Mouse (Mus musculus) embryonic facial prominence, embryonic 12.5 days (tissue): ENCODE results near the gene Tuft1. TPM values are rescaled to one million over a fixed set of nuclear protein-coding genes. Genes with fewer than 3 reads are reported as not detected.

Source experiments
- ATAC-seq: fragments of 200-750 bp; cut with Nextera tagmentation; 2 replicates; pipeline ENCODE4 v1.8.0; 2017; ENCODE audit not compliant: insufficient number of reproducible peaks, insufficient read depth, low FRiP score, low TSS enrichment
- H3K27ac ChIP-seq: fragments of 300-500 bp; sonication (generic); 2 replicates; pipeline ENCODE4 v1.5.1; 2016; ENCODE audit warnings: mild to moderate bottlenecking
- H3K27me3 ChIP-seq: fragments of 300-500 bp; sonication (generic); 2 replicates; pipeline ENCODE4 v1.6.1; 2016; ENCODE audit warnings: mild to moderate bottlenecking, moderate library complexity
- H3K36me3 ChIP-seq: fragments of 300-500 bp; sonication (generic); 2 replicates; pipeline ENCODE4 v1.6.1; 2016; ENCODE audit warnings: mild to moderate bottlenecking
- H3K4me1 ChIP-seq: fragments of 300-500 bp; sonication (generic); 2 replicates; pipeline ENCODE4 v1.6.1; 2016
- H3K4me2 ChIP-seq: fragments of 300-500 bp; sonication (generic); replicated peaks from 2 replicates; pipeline ENCODE4 v1.6.1; 2016; ENCODE audit warnings: mild to moderate bottlenecking, moderate library complexity
- H3K4me3 ChIP-seq: fragments of 300-500 bp; sonication (generic); 2 replicates; pipeline ENCODE4 v1.5.1; 2016; ENCODE audit warnings: mild to moderate bottlenecking
- H3K9ac ChIP-seq: fragments of 300-500 bp; sonication (generic); 2 replicates; pipeline ENCODE4 v1.6.1; 2016; ENCODE audit warnings: mild to moderate bottlenecking, moderate library complexity
- H3K9me3 ChIP-seq: fragments of 300-500 bp; sonication (generic); 2 replicates; pipeline ENCODE4 v1.6.1; 2016; ENCODE audit warnings: mild to moderate bottlenecking, moderate library complexity
- WGBS: fragments of 180-500 bp; shearing (Covaris S2); methylation state at CpG from one replicate; pipeline ENCODE4 v1.1.7; 2016; 5-methylcytosine and 5-hydroxymethylcytosine counted together
- polyA plus RNA-seq: library from polyadenylated mRNA; unstranded; fragments of >200 nt; fragmentation: Nextera tagmentation; extraction: Ambion mirVana; gene quantifications from 2 replicates; pipeline ENCODE4 v1.2.1, GENCODE M21; 2016

Tuft1 gene
- polyA plus RNA-seq, 1 experiment from 2014 or later, result 4.4 TPM

DNA sequence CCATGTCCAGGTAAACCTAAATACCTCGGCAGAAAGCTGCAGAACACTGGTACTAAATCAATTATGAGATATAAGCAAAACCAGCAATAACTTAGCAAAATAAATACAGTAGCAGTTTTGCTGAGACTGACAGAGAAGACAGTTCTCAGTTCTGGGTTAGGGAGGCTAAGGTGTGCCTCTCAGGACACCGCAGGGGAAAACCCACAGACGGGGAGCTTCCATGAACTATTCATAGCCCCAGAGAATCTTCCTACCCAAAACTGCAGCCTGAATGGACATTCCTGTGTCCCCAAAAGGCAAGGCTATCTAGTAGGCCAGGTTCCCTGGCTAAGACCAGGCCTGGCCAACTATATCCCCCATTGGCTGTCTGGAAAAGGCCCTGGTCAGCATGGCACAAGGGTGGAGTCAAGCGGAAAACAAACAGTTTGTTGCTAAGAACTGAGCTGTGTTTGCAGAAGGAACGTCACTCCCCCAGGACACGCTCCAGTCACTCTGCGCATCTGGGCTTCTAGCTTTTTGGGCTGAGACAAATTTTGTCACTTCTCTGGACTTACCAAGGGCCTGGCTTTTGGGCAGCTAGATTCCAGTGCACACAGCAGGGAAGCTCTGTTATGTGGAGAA lies 45.3 kb downstream of the Tuft1 start:
- Histone ChIP-seq H3K9me3 (no peaks in the 10 kb centered on the region), H3K27ac (no peak overlapping the region), H3K9ac (no peak overlapping the region), H3K4me1 (peaks cover 6% of the 10 kb centered on the region; the same call in 1 of the 2 replicates), H3K36me3 (no peaks in the 10 kb centered on the region), H3K4me2 (no peak overlapping the region), H3K27me3 (no peaks in the 10 kb centered on the region), H3K4me3 (no peak overlapping the region)
- WGBS, result 68% methylated on average over 7 of the region's 7 CpGs
- ATAC-seq, result no peak

DNA sequence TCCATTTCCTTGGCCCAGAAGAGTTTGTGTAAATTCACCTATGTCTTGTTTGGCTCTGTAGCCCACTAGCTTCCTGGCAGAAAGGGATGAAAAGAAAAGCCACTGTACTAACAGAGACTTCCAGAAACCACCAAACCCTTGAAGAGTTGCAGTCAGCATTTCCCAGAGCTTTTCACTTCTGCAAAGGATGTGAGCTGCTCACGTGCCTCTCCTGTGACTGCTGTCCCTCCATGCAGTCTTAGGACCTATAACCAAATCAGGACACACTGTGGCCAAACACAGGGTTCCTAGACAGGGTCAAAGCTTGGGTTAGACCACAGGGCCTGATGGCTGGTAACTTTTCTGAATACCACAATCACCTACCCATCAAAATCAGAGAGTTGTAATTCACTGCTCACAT lies 46.4 kb downstream of the Tuft1 start:
- Histone ChIP-seq H3K4me2 (no peak overlapping the region), H3K9ac (no peak overlapping the region), H3K4me1 (peaks cover 6% of the 10 kb centered on the region; the same call in 1 of the 2 replicates), H3K36me3 (no peaks in the 10 kb centered on the region), H3K9me3 (no peaks in the 10 kb centered on the region), H3K4me3 (no peak overlapping the region), H3K27ac (no peak overlapping the region), H3K27me3 (no peaks in the 10 kb centered on the region)
- ATAC-seq, result no peak
- 68% methylated on average over 1 of the region's 1 CpGs for WGBS

DNA sequence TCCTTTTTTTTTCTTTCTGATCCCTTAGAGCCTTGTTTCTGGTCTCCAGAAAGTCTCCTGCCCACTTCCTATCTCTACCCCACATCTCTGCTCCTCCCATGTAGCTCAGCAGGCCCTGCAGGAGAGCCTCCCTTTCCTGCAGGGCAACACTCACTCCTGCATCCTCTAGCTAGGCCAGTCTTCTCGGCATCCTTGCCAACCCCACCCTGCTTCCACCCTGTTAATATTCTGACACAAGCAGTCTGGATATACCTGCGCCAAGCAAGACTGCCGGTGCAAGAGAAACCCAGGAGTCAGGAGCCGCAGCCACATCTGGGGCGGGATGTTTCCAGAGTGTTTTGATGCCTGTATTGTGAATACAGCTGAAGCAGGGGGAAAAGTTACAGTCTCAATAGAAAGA lies 46.8 kb downstream of the Tuft1 start:
- Histone ChIP-seq H3K27ac (no peak overlapping the region), H3K4me2 (no peak overlapping the region), H3K36me3 (no peaks in the 10 kb centered on the region), H3K9me3 (no peaks in the 10 kb centered on the region), H3K4me3 (no peak overlapping the region), H3K9ac (no peak overlapping the region), H3K4me1 (peaks cover 6% of the 10 kb centered on the region; the same call in 1 of the 2 replicates), H3K27me3 (no peaks in the 10 kb centered on the region)
- WGBS, result 78% methylated on average over 5 of the region's 5 CpGs
- no peak for ATAC-seq

DNA sequence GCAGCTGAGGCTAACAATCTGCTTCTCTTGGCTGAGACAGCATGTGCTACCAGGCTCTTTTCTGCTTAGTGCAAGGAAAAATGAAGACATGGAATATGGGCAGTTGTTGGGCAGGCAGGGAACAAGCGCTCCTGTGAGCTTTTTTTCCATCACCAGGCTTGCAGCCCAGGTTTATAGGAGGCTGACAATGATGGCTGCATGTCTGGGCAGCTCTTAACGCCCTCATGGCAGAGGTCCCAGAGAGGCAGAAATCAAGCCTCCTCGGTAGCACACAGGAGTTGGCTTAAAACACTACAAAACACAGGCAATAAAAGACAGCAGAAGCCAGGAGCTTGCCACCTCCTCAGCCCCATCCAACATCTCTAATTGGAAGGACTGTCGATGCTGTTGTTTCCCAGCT lies 47.3 kb downstream of the Tuft1 start:
- no peak overlapping the region for H3K27ac ChIP-seq
- no peaks in the 10 kb centered on the region for H3K36me3 ChIP-seq
- 67% methylated on average over 4 of the region's 4 CpGs for WGBS
- no peaks in the 10 kb centered on the region for H3K27me3 ChIP-seq
- H3K9ac ChIP-seq, result no peak overlapping the region
- H3K4me2 ChIP-seq, result no peak overlapping the region
- H3K4me3 ChIP-seq, result no peak overlapping the region
- no peak for ATAC-seq
- peaks cover 6% of the 10 kb centered on the region; the same call in 1 of the 2 replicates for H3K4me1 ChIP-seq
- no peaks in the 10 kb centered on the region for H3K9me3 ChIP-seq

GRCm38 (mm10) chr3:94610581-94610980 lies 48.1 kb downstream of the Tuft1 start:
- H3K9me3 ChIP-seq, result no peaks in the 10 kb centered on the region
- no peak overlapping the region for H3K27ac ChIP-seq
- H3K4me3 ChIP-seq, result no peak overlapping the region
- no peak overlapping the region for H3K9ac ChIP-seq
- no peaks in the 10 kb centered on the region for H3K36me3 ChIP-seq
- no peak for ATAC-seq
- H3K4me2 ChIP-seq, result no peak overlapping the region
- no peaks in the 10 kb centered on the region for H3K27me3 ChIP-seq
- H3K4me1 ChIP-seq, result peaks cover 6% of the 10 kb centered on the region; the same call in 1 of the 2 replicates
- 70% methylated on average over 2 of the region's 2 CpGs for WGBS

DNA sequence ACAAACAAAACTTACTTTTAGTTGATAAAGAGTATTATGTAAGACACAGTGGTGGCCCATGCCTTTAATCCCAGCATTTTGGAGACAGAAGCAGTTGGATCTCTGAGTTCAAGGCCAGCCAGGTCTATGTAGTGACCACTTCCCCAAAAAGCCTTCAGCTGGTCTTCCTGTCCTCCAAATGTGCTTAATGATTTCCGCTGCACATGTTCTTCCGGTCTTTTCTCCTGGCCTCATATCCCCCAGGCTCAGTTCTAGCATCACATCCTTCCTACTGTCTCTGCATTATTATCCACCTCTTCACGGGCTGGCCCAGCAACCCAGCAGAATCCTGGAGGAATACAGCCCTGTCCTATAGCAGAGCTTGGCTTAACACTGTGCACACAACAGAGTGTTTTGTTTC lies 49.1 kb downstream of the Tuft1 start:
- no peak overlapping the region for H3K4me3 ChIP-seq
- no peaks in the 10 kb centered on the region for H3K9me3 ChIP-seq
- no peak overlapping the region for H3K27ac ChIP-seq
- H3K36me3 ChIP-seq, result no peaks in the 10 kb centered on the region
- WGBS, result 89% methylated on average over 3 of the region's 3 CpGs
- no peaks in the 10 kb centered on the region for H3K27me3 ChIP-seq
- no peak for ATAC-seq
- no peak overlapping the region for H3K4me2 ChIP-seq
- H3K4me1 ChIP-seq, result peaks cover 6% of the 10 kb centered on the region; the same call in 1 of the 2 replicates
- H3K9ac ChIP-seq, result no peak overlapping the region

DNA sequence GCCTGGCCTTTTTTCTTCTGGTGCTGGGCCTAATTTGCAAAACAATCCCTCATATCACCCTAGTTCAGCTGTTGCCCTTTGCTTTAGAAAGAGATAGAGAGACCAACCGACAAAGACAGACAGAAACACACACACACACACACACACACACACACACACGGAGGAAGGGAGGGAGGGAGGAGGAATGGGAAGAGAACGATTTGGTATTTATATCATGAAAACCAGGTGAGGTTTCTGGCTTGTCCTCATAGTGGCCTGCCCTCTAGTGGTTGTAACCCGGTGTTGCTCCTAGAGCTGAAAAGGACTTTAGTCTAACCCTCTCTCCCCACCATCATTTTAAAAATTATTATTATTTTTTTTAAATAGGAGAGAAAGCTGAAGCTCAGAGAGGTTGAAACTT lies 56.7 kb downstream of the Tuft1 start:
- H3K4me3 ChIP-seq, result no peak overlapping the region
- no peak overlapping the region for H3K4me2 ChIP-seq
- ATAC-seq, result no peak
- H3K9me3 ChIP-seq, result no peaks in the 10 kb centered on the region
- H3K27me3 ChIP-seq, result no peaks in the 10 kb centered on the region
- no peak overlapping the region for H3K9ac ChIP-seq
- no peak overlapping the region for H3K27ac ChIP-seq
- H3K4me1 ChIP-seq, result no peaks in the 10 kb centered on the region
- no peaks in the 10 kb centered on the region for H3K36me3 ChIP-seq
- 3% methylated on average over 4 of the region's 4 CpGs for WGBS

DNA sequence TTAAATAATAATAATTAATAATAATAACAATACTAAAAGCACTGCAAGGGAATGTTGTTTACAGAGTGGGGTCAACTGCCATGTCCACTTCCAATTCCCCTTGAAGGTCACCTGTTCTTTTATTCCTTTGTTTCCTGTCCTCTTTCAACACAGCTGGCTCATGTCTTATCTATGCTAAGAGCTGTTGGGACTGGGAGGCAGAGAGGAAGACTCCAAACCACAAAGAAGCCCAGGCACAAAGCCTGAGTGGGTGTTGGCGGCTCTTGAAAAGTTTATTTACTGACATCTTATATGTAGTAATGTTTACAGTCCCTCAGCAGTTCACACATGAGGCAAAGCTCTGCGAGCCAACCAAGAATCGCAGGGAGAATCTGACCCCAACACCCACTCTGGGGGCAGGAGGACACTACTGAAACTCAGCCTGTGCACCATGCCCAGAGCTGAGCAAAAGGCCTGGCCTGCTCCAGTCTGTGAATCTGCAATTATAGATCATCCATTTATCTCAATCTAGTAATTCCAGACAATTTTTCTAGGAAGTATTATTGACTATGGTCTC lies 61.4 kb downstream of the Tuft1 start:
- no peaks in the 10 kb centered on the region for H3K36me3 ChIP-seq
- 83% methylated on average over 3 of the region's 3 CpGs for WGBS

DNA sequence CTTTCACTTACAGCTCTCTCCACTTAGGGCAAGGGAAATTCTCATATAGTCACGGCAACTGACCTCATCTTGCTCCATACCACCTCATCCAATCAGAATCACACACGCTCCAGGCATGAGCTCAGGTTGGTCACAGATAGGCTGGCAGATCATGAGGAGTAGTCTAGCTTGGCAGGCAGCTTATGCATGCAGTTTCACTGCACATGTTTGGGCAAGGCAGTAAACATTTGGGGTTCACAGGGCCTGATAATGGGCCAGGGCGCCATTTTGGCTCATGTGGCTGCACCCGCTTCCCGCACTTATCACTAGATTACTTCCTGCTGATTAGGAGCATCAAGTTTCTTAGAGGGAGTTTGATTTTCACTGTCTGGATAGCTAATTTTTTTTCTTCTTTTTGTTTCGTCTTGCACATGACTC lies 62.8 kb downstream of the Tuft1 start:
- 72% methylated on average over 6 of the region's 6 CpGs for WGBS
- Histone ChIP-seq H3K9ac (no peak overlapping the region), H3K9me3 (no peaks in the 10 kb centered on the region), H3K4me3 (no peak overlapping the region), H3K27me3 (no peaks in the 10 kb centered on the region), H3K27ac (no peak overlapping the region), H3K36me3 (no peaks in the 10 kb centered on the region), H3K4me2 (no peak overlapping the region), H3K4me1 (no peaks in the 10 kb centered on the region)
- no peak for ATAC-seq

More for the DNA sequence above, 61.4 kb downstream of the Tuft1 start:
- H3K4me1 ChIP-seq, result no peaks in the 10 kb centered on the region
- no peak overlapping the region for H3K4me3 ChIP-seq
- no peak overlapping the region for H3K4me2 ChIP-seq
- no peak overlapping the region for H3K9ac ChIP-seq
- no peaks in the 10 kb centered on the region for H3K9me3 ChIP-seq
- H3K27me3 ChIP-seq, result no peaks in the 10 kb centered on the region
- no peak overlapping the region for H3K27ac ChIP-seq
- ATAC-seq, result no peak

DNA sequence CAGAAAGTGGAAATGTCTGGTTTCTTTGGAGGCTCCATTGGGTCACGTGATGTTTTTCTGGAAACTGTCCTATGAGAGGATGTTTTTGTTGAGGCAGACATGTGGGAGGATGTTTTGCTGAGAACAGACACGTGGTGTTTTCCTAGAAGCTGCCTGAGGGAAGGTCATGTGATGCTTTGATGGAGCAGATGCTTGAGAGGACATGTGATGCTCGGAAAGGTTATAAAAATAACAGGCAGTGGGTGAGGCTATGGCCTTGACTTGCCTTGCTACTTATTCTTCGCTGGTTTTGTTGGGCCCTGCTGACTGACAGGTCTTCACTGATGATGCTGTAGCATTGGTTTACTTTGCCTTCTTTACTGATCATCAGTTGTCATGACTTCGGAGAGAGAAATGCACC lies 67.6 kb downstream of the Tuft1 start:
- H3K4me1 ChIP-seq, result no peaks in the 10 kb centered on the region
- no peaks in the 10 kb centered on the region for H3K9me3 ChIP-seq

GRCm38 (mm10) chr3:94587962-94588361 lies 70.7 kb downstream of the Tuft1 start:
- no peaks in the 10 kb centered on the region for H3K27me3 ChIP-seq
- no peak overlapping the region for H3K27ac ChIP-seq
- no peaks in the 10 kb centered on the region for H3K36me3 ChIP-seq
- no peak overlapping the region for H3K4me3 ChIP-seq
- no peak overlapping the region for H3K9ac ChIP-seq
- H3K9me3 ChIP-seq, result no peaks in the 10 kb centered on the region
- no peaks in the 10 kb centered on the region for H3K4me1 ChIP-seq
- no peak overlapping the region for H3K4me2 ChIP-seq
- no peak for ATAC-seq
- 59% methylated on average over 5 of the region's 5 CpGs for WGBS

More for the DNA sequence above, 67.6 kb downstream of the Tuft1 start:
- H3K9ac ChIP-seq, result no peak overlapping the region
- no peaks in the 10 kb centered on the region for H3K27me3 ChIP-seq
- H3K36me3 ChIP-seq, result no peaks in the 10 kb centered on the region
- H3K4me2 ChIP-seq, result no peak overlapping the region
- no peak overlapping the region for H3K4me3 ChIP-seq
- H3K27ac ChIP-seq, result no peak overlapping the region
- 75% methylated on average over 5 of the region's 5 CpGs for WGBS
- no peak for ATAC-seq

DNA sequence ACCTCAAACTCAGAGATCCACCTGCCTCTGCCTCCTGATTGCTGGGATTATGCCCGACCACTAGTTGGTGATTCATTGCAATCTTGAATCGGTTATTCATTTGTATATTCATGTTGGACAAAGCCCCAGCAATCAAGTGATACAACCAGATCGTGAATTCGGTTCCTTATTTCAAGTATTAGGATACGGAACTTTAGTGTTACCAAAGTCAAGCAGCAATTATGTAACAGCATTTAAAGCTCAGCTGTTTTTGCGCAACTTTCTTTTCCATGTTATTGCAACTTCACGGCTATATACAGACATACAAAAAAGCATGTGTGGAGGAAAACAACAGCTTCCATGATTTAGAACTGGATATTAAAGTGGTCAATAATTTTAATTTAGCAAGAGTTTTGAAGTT lies 75.7 kb downstream of the Tuft1 start:
- Histone ChIP-seq H3K36me3 (no peaks in the 10 kb centered on the region), H3K4me1 (peaks cover 19% of the 10 kb centered on the region), H3K27ac (no peak overlapping the region), H3K9ac (no peak overlapping the region), H3K4me2 (no peak overlapping the region), H3K4me3 (peak overlapping the region; percentile 85; the same call in 1 of the 2 replicates), H3K27me3 (no peaks in the 10 kb centered on the region), H3K9me3 (no peaks in the 10 kb centered on the region)
- no peak for ATAC-seq
- 72% methylated on average over 7 of the region's 7 CpGs for WGBS
